Mouse (Mus musculus) liver, postnatal 0 days (tissue): Measurements from ENCODE around the gene Ano8. TPM values are rescaled to one million over a fixed set of nuclear protein-coding genes. Genes with fewer than 3 reads are reported as not detected.
A peak's percentile ranks its signal among the peaks of the same experiment; 100 is the strongest.

Experiments used
- ATAC-seq: fragments of 200-750 bp; cut with Nextera tagmentation; 2 replicates; pipeline ENCODE4 v1.8.0; 2017; ENCODE audit warnings: mild to moderate bottlenecking, moderate library complexity
- DNase-seq: peaks from one replicate; pipeline ENCODE4 v3.0.0-alpha.2; 2016
- H3K27ac ChIP-seq: fragments of 300-500 bp; sonication (generic); 2 replicates; pipeline ENCODE4 v1.5.1; 2014; ENCODE audit warnings: antibody characterized with exemption, moderate library complexity, mild to moderate bottlenecking, low read depth
- H3K27me3 ChIP-seq: fragments of 300-500 bp; sonication (generic); 2 replicates; pipeline ENCODE4 v1.6.1; 2014; ENCODE audit warnings: low read length, control low read depth, mixed read lengths; ENCODE audit not compliant: insufficient read depth
- H3K36me3 ChIP-seq: fragments of 300-500 bp; sonication (generic); replicated peaks from 2 replicates; pipeline ENCODE4 v1.6.1; 2014; ENCODE audit warnings: mild to moderate bottlenecking, control low read depth, low read length, moderate library complexity, mixed read lengths; ENCODE audit not compliant: insufficient read depth
- H3K4me1 ChIP-seq: fragments of 300-500 bp; sonication (generic); 2 replicates; pipeline ENCODE4 v1.6.1; 2014; ENCODE audit warnings: antibody characterized with exemption, mild to moderate bottlenecking, control low read depth; ENCODE audit not compliant: insufficient read depth
- H3K4me2 ChIP-seq: fragments of 300-500 bp; sonication (generic); 2 replicates; pipeline ENCODE4 v1.6.1; 2014; ENCODE audit warnings: low read depth, mild to moderate bottlenecking, low read length, moderate library complexity, mixed read lengths
- H3K4me3 ChIP-seq: fragments of 300-500 bp; sonication (generic); 2 replicates; pipeline ENCODE4 v1.5.1; 2014; ENCODE audit warnings: low read depth, low read length
- H3K9ac ChIP-seq: fragments of 300-500 bp; sonication (generic); replicated peaks from 2 replicates; pipeline ENCODE4 v1.6.1; 2014; ENCODE audit warnings: mild to moderate bottlenecking, moderate library complexity
- H3K9me3 ChIP-seq: fragments of 300-500 bp; sonication (generic); 2 replicates; pipeline ENCODE4 v1.6.1; 2016; ENCODE audit warnings: mild to moderate bottlenecking, control low read depth, low read length, mixed read lengths
- CTCF ChIP-seq: sonication (generic); IDR thresholded peaks from 2 replicates; pipeline ENCODE4 v1.5.1; 2016; ENCODE audit warnings: antibody characterized with exemption, low read depth
- EP300 ChIP-seq: IDR thresholded peaks from 2 replicates; pipeline ENCODE4 v1.6.1; 2016; ENCODE audit warnings: antibody characterized with exemption, low read depth, mild to moderate bottlenecking
- WGBS: fragments of 180-500 bp; shearing (Covaris S2); extraction: QIAGEN DNeasy Blood & Tissue Kit; methylation state at CpG from one replicate; pipeline ENCODE4 v1.1.7; 2014; ENCODE audit not compliant: insufficient replicate concordance; 5-methylcytosine and 5-hydroxymethylcytosine counted together
- polyA plus RNA-seq: library from polyadenylated mRNA; unstranded; fragments of >200 nt; fragmentation: Nextera tagmentation; extraction: Ambion mirVana; gene quantifications from 2 replicates; pipeline ENCODE4 v1.2.1, GENCODE M21; 2015

The Ano8 gene
- polyA plus RNA-seq, 1 experiment from 2014 or later, result 0.14 TPM

DNA sequence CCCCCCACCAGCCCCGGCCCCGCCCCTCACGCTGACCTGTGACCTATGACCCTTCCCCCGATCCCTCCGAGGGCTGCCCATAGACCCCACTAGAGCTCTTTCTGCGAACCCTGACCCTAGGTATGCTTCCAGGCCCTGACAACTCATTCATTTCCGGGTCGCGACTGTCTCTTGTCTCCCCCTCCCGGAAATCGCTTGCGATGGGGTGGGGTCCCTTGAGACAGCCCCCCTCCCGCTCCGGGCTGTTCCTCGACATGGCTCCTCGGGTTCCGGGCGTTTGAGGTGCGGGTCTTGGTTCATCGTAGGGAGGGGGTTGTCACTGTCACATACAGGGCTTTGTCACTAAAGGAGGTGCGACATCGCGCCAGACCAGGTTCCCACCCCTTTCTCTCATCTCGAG, 16.4 kb downstream of the Ano8 start:
- ATAC-seq (peak; percentile 2), DNase-seq (peak; percentile 54)
- Histone ChIP-seq H3K4me3 (peak overlapping the region; percentile 91), H3K27ac (peak overlapping the region; percentile 85), H3K4me2 (peak overlapping the region; percentile 87), H3K27me3 (no peaks in the 10 kb centered on the region), H3K9ac (peak overlapping the region; percentile 84), H3K36me3 (peaks cover 32% of the 10 kb centered on the region), H3K9me3 (no peaks in the 10 kb centered on the region), H3K4me1 (peaks cover 18% of the 10 kb centered on the region)
- 1% methylated on average over 21 of the region's 24 CpGs for WGBS
- TF ChIP-seq EP300, result no peak

DNA sequence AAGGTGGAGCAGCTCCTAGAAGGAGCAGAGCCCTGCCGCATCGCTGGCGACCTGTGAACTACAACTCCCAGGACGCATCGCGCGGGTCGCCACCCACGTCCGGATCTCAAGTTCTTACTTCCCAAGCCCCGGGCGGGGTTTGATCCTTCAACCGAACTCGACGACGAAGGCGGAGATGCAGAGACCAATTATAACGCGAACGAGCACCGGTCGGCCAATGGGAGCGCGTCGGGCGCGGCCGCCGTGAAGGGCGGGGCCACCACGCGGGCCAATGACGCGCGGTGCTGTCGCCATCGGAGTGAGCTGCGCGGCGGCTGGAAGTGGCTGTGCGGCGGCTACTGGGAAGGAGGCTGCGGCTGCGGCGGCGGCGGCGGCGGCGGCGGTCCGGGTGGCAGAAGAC, 16.8 kb downstream of the Ano8 start, which contains the start of gene Dda1:
TSS of gene Dda1 (plus strand) at position 284 of the 400 bp plus-strand sequence.
- no peaks in the 10 kb centered on the region for H3K9me3 ChIP-seq
- peaks cover 27% of the 10 kb centered on the region for H3K36me3 ChIP-seq
- peak within 1 kb of the TSS; percentile 84 for H3K9ac ChIP-seq
- 0% methylated on average over 41 of the region's 52 CpGs for WGBS
- H3K4me3 ChIP-seq, result peak within 1 kb of the TSS; percentile 91
- H3K27ac ChIP-seq, result peak within 1 kb of the TSS; percentile 85
- peaks cover 23% of the 10 kb centered on the region for H3K4me1 ChIP-seq
- no peak for TF ChIP-seq CTCF
- no peak for TF ChIP-seq EP300
- peak; percentile 86 for ATAC-seq
- no peaks in the 10 kb centered on the region for H3K27me3 ChIP-seq
- H3K4me2 ChIP-seq, result peak within 1 kb of the TSS; percentile 87
- peak; percentile 98 for DNase-seq

DNA sequence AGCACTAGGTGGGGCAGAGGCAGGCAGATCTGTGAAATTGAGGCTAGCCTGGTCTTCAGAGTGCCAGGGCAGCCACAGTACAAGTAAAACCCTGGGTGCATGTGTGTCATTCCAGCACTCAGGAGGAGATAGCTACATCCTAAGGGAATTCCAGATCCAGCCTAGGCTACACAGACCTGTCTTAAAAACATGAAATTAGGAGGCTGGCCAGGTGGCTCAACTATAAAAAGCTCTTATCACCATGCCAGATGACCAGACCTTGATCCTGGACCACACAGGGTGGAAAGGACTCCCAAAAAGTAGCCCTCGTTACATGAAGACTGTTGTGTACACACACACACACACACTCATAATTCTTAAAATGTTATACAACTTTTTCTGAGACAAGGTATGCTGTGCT, 17.8 kb downstream of the Ano8 start:
- Histone ChIP-seq H3K9me3 (no peaks in the 10 kb centered on the region), H3K27ac (no peak overlapping the region), H3K4me3 (no peak overlapping the region), H3K4me2 (no peak overlapping the region), H3K4me1 (peaks cover 30% of the 10 kb centered on the region), H3K36me3 (peaks cover 18% of the 10 kb centered on the region), H3K9ac (no peak overlapping the region), H3K27me3 (no peaks in the 10 kb centered on the region)
- ATAC-seq, result no peak
- no peak for DNase-seq
- WGBS, result 92% methylated on average over 1 of the region's 1 CpGs
- no peak for TF ChIP-seq CTCF
- no peak for TF ChIP-seq EP300

DNA sequence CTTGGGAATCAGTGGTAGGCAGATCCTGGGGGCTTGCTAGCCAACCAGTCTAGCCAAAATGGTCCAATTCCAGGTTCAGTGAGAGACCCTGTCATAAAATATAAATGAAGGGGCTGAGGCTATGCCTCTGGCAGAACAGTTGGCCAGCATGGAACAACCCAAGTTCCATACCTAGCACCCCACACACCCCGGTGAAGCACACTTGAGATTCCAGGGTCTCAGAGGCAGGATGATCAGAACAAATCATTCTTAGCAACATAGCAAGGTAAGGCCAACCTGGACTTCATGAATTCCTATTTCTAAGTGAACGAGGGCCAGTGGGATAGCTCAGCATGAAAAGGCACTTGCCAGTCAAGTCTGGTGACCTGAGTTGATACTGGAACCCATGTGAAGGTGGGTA, 18.6 kb downstream of the Ano8 start:
- Histone ChIP-seq H3K36me3 (peaks cover 11% of the 10 kb centered on the region), H3K27ac (no peak overlapping the region), H3K4me1 (peaks cover 37% of the 10 kb centered on the region), H3K9me3 (no peaks in the 10 kb centered on the region), H3K4me3 (no peak overlapping the region), H3K9ac (no peak overlapping the region), H3K27me3 (no peaks in the 10 kb centered on the region), H3K4me2 (no peak overlapping the region)
- ATAC-seq (no peak), DNase-seq (no peak)
- WGBS, result 83% methylated on average over 2 of the region's 2 CpGs
- TF ChIP-seq EP300 (no peak), CTCF (no peak)

DNA sequence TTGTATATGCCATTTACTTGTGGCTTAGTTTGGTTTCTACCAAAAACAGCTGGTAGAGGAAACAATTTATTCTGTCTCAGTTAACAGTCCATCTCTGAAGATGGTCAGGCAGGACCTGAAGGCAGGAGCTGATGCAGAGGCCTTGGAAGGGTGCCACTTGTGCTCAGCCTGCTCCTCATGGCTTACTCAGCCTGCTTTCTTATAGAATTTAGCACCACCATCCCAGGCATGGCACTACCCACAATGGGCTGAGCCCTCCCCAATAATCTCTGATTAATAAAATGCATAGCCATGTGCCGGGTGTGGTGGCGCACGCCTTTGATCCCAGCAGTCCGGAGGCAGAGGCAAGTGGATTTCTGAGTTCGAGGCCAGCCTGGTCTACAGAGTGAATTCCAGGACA, 19.6 kb downstream of the Ano8 start:
- ATAC-seq, result no peak
- Histone ChIP-seq H3K4me1 (peaks cover 37% of the 10 kb centered on the region), H3K27me3 (no peaks in the 10 kb centered on the region), H3K4me2 (no peak overlapping the region), H3K4me3 (no peak overlapping the region), H3K9ac (no peak overlapping the region), H3K36me3 (peaks cover 3% of the 10 kb centered on the region; the same call in 1 of the 2 replicates), H3K27ac (no peak overlapping the region), H3K9me3 (no peaks in the 10 kb centered on the region)
- 93% methylated on average over 5 of the region's 5 CpGs for WGBS
- TF ChIP-seq CTCF, result no peak
- TF ChIP-seq EP300, result no peak
- no peak for DNase-seq

DNA sequence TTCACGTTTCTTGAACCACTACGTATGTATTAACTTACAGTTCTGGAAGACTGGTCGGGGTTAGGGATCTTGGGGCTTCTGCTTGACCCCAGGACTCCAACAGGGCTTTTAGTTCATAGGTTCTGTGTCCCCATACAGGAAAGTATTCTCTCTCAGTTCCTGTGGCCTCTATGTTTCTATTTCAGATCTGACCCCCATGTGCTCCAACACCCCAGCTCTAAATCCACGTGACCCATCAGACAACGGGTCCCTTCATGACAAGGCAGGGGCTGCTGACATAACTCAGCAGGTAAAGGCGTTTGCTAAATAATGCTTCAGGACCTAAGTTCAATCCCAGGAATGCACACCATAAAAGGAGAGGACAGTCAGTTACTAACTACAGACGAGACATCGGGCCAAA, 20.0 kb downstream of the Ano8 start:
- Histone ChIP-seq H3K9ac (peak overlapping the region; percentile 68; the same call in 1 of the 2 replicates), H3K27ac (no peak overlapping the region), H3K4me2 (peak overlapping the region; percentile 99), H3K9me3 (no peaks in the 10 kb centered on the region), H3K27me3 (no peaks in the 10 kb centered on the region), H3K4me3 (peak overlapping the region; percentile 73), H3K36me3 (peaks cover 3% of the 10 kb centered on the region; the same call in 1 of the 2 replicates), H3K4me1 (peaks cover 37% of the 10 kb centered on the region)
- no peak for ATAC-seq
- TF ChIP-seq CTCF, result no peak
- no peak for TF ChIP-seq EP300
- 72% methylated on average over 8 of the region's 8 CpGs for WGBS
- no peak for DNase-seq
